Mouse (Mus musculus) left cerebral cortex, adult 9 months (tissue): Measurements from ENCODE around the gene Stat2.
A peak's percentile ranks its signal among the peaks of the same experiment; 100 is the strongest.

ENCODE experiments used
- DNase-seq, 2 experiments: peaks; one replicate each; pipeline ENCODE4 v3.0.0; 2022; ENCODE audit warnings: low spot score in 2 of 2

The Stat2 gene

DNA sequence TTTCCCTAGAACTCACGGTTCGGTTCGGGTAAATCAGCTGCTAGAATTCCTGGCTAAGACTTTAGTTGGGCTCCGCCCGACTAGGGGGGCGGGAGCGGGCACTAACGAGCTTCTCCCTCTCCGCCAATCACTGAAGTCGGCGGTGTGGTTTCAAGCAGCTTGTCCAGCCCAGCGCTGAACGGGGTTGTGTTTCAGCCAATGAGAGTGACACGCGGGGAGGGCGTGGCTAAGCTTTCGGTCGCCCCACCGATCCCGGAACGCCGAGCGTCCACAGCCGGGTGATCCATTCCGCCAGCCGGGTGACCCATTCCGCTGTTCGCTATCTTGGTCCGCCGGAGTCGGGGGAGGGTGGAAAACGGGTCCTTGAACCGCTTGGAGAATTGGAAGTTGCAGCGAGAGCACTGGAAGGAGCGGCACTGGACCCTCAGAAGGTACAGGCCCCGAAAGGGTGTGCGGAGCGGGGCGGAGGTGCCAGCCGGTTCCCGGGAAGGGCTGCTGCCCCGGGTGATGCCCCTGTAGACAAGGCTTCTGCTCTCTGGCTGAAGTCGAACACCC, at the start of gene Stat2:
TSS of gene Stat2 (plus strand) at position 273 of the 555 bp plus-strand sequence.
- DNase-seq, result peak; percentile 94 to 98

DNA sequence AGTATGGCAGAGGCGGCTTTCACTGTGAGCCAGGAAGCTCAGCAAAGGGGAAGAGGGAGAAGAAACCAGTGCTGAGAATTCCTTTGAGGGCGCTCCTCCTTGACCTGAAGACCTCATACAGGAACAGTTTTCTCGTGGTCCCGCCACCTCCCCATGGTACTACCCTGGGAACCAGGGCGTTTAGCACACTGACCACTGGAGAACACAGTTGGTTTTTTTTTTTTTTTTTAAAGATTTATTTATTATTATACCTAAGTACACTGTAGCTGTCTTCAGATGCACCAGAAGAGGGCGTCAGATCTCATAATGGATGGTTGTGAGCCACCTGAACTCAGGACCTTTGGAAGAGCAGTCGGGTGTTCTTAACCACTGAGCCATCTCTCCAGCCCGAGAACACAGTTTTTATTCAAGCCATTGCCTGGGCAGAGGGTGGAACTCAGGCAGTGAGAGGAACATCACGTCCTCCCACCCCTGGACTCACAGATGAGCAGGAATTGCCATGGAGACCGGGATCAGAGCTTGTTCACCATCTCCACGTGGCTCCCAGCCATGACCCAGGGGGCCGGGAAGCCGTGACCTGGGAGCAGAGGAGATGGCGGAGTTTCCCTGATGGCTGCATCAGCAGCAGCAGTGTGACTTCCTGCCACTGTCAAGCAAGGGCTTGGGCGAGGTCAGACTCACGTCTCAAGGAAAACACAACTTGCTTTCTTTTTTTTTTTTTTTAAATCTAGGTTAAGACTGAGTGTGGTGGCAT, 48.6 kb upstream of the Stat2 start:
- no peak for DNase-seq

DNA sequence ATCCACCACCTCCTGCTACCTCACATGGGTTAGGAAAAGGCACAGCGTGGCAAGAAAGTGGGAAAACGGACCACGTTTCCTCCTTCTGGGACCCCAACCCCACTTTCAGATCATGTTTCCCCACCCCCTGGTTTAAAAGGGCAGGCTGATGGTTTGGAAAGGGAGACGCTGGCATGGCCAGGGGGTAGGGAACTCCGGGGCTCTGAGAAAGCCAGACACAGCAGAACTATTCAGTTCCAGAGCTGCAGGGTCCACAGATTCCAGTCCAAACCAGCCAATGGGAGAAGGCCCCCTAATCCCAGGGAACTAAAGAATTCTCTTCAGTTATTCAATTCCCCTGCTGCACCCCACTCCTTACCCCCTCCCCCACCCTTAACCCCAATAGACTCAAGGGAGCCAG, 45.3 kb upstream of the Stat2 start:
- no peak for DNase-seq

DNA sequence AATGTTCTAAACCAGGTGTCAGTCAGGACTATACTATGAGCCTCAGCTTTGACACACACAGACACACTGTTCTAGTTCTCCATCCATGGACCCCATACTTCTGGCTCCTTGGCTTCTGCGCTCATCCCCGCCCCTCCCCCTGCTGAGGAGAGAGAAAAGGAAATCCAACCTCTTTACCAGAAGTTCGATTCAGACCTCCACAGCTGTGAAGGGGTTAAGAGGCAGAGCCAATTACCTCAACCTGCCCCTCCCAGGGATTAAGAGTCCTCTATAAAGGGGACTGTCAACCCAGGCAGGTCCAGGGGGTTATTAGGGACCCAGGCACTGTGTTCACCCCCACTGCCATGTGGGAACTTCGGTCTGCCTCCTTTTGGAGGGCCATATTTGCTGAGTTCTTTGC, 44.8 kb upstream of the Stat2 start, which contains the start of gene Mip:
TSS of gene Mip (plus strand) at position 301 of the 400 bp plus-strand sequence.
- no peak for DNase-seq

DNA sequence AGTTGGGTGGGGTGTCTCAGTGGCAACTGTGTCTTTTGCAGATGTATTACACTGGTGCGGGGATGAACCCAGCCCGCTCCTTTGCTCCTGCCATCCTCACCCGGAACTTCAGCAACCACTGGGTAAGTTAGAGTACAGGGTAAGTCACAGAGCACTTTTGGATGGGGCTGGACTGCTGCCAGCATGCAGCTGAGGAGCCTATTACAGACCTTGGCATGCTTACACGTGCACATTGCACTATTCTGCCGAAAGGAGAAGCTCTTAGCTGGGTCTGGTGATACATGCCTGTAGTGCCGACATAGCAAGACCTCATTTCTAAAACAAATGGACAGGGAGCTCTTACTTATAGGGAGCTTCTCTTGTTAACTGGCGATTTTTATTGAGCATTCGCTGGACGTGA, 42.8 kb upstream of the Stat2 start:
- DNase-seq, result no peak

DNA sequence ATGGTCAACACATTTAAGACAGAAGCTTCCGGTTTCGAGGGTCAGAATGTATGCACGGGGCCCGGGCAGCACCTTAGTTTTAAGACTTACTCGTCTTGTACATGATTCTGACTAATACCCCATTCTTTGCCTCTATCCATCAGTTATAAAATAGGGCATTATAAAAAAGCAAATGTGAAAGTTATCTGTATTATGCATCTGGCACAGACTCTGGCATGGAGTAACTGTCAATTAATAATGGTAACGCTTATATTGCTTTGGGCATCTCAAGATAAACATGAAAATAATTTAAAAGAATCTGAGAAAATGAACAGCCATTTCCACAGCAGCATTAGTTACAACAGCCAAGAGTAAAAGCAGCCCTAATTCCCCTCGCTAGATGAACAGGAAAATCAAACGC, 42.4 kb upstream of the Stat2 start:
- DNase-seq, result no peak

DNA sequence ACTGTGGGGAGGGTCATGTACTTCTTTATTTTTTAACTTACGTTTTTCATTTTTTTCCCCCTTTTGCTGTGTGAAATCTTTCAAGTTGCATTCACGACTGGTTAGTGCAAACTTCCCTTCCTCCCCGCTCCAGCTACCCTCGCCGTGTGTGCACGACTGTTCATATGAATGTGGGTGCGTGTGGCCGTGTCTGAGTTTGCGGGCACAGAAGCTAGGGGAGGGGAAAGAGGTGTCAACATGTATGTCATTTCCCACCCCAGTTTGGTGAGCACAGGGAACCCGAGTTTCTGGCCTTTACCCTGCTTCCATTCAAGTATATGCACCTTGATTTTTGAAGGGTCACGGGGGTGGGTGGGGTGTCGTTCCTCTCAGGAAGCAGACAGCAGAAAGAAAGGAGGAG, 39.8 kb upstream of the Stat2 start:
- no peak for DNase-seq

DNA sequence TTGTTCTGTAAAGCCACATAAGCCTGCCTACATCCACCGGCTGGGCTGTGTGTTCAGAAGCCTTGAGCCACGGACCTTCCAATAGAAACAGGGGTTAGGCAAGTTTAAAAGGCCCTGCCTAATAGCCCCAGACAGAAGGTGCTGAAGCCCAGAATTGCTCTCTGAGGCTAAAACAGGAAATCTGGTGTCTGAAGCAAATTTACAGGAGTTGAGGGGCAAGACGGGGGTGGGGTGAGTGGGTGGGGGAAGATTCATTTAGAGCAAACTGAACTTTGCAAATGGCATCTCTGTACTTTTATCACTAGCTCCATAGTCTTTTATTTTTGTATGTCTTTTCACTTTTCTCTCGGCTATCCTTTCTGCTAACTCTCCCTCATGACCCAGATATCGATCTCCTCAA, 39.2 kb upstream of the Stat2 start:
- no peak for DNase-seq

DNA sequence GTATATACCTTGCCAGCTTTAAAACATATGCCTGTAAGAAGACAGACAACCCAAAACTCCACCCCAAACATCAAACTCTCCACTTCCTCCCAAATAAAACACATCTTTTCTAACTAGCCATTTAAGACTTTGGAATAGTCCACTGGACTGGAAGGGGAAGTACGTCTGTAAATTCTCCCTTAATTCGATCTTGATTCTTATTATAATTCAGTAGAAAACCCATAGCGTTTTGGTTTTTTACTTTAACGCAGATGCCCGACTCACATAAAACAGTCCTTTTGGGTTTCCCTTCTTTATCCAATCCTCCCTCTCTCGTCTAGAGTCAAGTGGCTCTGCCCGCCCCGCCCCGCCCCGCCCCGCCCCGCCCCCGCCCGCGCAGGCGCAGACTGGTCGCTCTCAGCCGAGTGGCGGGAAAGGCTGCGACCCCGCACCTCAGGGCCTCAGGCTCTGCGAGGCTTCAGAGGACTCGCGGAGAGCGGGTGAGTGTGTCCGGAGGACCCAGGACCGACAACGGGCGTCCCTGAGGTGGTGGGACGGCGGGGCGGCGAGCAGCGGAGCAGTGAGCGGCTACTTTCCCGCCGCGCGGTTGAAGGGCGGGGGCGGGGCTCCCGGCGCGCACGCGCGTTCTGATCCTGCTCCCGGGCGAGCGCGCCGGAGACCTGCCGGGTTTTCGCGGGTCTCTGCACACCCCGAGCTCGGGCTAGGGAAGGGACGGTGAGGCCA, 38.5 kb upstream of the Stat2 start, which contains the start of gene Timeless:
TSS of gene Timeless (plus strand) at position 369 of the 723 bp plus-strand sequence.
- DNase-seq, result peak in 1 of 2 experiments; percentile 70

DNA sequence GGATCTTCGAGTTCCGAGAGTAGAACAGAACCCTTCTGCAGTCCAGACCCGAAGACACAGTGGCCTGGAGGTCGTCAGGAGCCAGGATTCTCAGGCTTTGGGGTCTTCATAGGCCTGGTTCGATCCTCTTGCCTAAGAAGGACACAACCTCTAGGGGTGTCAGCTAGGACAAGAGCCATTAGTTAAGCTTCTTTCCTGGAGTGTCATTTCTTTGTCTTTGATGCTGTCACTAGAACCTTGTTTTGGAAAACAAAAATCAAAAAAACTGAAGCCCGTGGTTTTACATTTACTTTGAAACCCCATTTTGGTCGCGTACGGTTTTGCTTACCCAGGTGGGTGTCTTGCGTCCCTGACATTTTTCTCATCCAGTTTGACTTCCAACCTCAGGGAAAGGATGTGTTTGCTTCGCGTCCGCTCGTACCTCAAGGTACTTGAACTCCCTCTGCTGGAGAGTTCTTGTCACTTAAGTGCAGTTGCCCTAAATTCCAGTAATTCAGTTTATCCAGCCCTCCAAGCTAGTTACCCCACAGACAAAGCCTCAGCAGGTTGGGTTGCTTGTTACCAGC, 37.9 kb upstream of the Stat2 start:
- peak in 1 of 2 experiments; percentile 77 for DNase-seq

DNA sequence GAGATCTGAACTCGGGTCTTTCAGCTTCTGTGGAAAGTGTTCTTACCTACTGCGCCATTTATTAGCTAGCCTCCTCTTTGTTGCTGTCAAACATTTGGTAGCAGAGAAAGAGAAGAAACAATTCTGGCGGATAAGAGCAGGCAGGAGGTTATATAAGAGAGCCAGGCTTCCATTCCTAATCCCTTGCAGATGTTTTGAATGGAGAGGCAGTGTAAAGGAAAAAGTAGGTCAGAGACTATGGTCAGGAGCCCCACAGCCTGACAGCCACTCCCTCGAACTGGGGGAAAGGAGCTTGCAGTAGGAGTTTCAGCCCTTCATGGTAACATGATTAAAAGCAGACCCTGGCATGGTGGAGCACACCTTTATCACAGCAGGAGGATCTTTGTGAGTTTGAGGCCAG, 34.0 kb upstream of the Stat2 start:
- DNase-seq, result no peak

DNA sequence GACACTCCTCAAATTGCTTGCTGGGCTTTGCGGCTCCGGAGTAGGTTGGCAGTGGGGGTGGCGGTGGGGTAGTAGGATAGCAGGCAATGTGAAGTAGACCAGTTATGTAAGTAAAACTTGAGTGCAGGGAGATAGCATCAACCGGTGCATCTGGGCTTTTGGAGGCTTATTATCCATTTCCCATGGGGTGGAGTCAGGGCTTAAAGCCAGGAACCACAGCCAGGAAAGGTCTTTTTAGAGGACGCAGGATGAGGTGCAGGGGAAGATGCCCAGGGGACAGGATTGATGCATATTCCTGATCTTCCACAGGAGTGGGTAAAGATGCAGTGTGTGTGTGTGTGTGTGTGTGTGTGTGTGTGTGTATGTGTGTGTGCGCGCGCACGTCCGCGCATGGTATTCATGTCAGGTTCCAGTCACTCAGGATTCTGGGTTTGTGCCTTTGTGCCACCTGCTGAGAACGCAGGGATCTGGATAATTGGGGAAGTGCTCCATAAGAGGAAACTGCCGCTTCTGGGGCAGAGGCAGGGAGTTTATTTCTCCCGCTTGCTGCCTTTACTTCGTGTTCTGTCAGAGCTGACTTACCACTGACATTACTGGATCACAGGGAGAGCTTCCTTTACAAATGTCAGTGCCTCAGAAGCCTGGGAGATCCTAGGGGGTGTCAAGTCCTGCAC, 32.4 kb upstream of the Stat2 start:
- DNase-seq, result peak in 1 of 2 experiments; percentile 35

DNA sequence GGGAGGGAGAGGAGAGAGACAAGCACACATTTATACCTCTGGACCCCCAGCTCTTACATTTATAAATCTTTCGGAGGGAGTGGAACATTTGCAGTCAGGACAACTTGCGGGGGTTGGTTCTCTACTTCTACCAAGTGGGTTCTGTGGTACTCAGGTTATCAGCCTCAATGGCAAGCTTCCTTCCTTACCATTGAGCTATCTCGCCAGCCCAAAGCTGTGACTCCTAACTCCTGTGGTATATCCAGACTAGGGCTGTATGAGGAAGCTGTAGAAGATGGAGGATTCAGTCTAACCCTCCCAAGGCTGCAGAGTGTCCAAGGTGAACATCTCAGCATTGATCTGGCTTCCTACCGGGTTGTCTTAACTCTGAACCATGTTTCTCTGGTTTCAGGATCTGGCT, 31.2 kb upstream of the Stat2 start:
- no peak for DNase-seq

DNA sequence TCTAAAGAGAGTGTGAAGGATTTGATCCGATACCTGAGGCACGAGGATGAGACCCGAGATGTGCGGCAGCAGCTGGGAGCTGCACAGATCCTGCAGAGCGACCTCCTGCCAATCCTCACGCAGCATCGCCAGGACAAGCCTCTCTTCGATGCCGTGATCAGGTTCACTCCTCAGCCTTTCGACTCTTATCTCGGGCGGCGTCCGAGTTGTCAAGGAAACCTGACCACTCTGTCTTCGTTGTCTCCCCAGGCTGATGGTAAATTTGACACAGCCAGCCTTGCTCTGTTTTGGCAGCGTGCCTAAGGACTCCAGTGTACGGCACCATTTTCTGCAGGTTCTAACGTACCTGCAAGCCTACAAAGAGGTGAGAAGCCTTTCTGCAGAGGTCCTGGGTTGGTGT, 30.2 kb upstream of the Stat2 start:
- DNase-seq, result no peak

DNA sequence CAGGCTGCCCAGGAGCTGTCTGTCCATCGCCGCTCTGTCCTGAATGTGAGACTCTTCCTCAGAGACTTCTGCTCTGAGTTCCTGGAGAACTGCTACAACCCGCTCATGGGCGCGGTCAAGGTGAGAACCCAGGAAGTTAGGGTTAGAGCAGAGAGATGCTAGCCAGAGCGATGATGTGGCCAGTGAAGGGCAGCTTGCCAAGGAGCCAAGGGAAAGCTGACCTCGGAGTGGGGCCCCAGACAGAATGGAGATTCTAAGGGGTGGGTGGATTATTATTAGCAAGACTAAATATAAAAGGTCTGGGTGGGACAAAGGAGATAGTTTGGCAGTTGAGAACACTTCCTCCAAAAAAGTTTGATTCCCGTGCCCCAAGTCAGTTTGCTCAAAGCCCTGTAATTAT, 27.1 kb upstream of the Stat2 start:
- DNase-seq, result no peak

DNA sequence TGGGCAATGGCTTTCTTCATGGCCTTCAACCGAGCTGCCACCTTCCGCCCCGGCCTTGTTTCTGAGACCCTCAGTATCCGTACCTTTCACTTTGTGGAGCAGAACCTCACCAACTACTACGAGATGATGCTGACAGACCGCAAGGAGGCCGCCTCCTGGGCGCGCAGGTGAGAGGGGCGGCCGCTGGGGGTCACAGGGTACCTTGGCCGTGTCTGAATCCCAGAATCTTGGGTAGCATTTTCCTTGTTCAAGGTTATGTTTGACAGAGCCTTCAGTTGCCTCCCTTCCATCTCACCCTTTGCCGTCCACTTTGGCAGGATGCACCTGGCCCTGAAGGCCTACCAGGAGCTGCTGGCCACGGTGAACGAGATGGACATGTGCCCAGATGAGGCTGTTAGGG, 26.2 kb upstream of the Stat2 start:
- DNase-seq, result no peak

DNA sequence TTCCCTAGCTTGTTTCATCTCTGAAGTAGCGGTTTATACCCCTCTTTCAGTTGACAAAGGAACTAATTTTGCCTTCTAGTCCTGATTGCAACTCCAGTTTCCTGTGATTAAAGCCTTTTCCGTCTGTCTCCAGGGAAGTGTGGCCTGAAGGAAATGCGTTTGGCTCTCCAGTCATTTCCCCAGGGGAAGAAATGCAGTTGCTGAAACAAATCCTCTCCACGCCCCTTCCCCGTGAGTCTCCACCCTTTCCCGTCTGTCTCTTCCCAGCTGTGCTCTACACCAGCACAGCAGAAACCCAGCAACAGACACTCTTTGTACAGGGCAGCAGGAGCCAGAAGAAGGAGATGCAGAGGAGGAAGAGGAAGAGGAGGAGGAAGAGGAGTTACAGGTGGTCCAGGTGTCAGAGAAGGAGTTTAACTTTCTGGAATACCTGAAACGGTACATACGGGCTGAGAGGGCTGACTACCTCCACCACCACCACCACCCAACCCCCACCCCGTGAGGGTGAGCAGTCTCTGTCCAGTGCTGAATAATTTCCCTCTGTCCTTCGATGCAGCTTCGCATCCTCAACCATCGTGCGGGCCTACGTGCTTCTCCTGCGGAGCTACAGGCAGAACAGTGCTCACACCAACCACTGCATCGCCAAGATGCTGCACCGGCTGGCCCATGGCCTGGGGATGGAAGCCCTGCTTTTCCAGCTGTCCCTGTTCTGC, 23.2 kb upstream of the Stat2 start:
- no peak for DNase-seq

DNA sequence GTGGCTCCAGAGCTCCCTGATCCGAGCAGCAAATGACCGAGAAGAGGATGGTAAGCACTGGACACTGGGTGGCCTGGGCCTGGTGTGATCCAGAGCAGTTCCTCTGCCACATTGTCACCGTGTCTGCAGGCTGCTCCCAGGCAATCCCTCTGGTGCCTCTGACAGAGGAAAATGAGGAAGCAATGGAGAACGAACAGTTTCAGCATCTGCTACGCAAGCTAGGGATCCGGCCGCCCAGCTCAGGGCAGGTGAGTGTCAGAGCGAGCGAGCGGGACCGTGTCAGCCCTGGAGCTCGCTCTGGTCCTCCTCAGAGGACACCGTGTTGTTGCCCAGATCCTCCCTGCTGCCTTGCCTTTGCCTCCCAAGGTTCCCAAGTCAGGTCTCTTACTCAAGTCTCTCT, 19.8 kb upstream of the Stat2 start:
- DNase-seq, result no peak

DNA sequence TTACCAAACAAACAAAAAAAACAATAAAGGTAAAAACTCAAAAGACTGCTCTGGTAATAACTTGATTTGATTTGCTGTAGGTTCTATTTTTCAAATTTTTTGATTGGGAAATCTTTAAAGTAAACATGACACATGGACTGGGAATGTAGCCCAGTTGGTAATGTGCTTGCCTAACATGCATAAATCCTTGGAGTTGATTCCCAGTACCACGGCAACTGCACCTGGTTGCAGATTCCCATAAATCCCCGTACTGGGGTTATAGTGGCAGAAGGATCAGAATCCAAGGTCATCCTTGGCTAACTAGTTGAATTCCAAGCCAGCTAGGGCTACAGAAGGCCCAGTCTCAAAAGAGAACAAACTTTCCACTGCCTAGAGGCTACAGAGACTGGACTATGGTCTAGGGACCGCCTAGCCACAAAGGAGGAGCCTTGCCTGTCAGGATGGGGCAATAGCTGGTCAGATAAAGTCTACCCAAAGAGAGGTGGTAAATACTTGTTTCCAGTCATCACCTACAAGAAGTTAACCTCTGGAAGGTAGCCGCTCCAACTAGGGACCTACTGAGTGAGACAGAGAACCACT, 16.6 kb upstream of the Stat2 start, which contains the start of gene Apon:
TSS of gene Apon (plus strand) at position 420 of the 579 bp plus-strand sequence.
- DNase-seq, result no peak

DNA sequence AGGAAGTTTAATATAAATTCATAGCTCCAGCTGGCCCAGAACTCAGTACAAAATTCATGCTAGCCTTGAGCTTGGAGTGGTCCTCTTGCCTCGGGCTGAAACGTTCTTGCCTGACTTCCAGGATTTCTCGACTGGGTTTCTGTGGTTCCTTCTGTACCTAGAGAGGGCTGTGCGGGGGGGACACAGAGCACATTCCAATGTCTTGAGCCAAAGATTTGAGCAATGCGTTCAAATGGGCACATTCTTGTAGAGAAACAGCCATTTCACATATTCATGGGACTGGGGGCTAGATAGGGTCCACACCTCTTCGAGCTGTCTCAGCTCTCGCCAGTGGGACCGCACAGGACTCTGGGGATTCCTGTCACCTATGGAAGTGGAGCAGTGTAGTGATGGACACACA, 14.4 kb upstream of the Stat2 start:
- no peak for DNase-seq

DNA sequence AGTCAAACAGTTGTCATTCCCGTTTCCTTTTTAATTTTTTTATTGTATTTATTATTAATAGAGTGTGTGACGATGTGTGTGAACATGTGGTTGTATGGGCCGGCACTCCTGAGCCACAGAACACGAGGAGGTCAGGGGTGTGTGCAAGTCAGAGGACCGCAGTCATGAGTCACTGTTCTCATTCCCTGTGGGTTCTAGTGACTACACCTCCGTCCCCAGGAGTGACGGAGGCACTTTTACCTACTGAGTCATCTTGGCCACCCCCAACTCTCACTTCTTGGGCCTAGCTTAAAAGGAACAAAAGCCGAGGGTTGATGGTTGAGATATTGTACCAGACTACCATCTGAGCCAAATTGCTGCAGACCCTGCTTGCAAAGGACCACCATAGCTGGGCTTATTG, 14.0 kb upstream of the Stat2 start:
- no peak for DNase-seq
